Mouse (Mus musculus): ENCODE results near the gene Rho.

GRCm38 (mm10) chr6:115897926-115898520, 33.5 kb upstream of the Rho start:
- TF ChIP-seq CTCF (IDR thresholded peaks at IDR 0.05; ENCODE audit: low read depth, low read length) (no peak), TAL1 (conservative IDR thresholded peaks at IDR 0.05; ENCODE audit: low read depth, low read length) (no peak), GATA2 (IDR thresholded peaks at IDR 0.05; ENCODE audit: borderline replicate concordance, low read depth, low read length) (no peak)
